In genomic region chrX:9273377-9274002, GRCm38 (mm10) we compare ENCODE assay signal across 8 mouse cellular contexts. TPM values are rescaled to one million over a fixed set of nuclear protein-coding genes. Genes with fewer than 3 reads are reported as not detected.
A peak's percentile ranks its signal among the peaks of the same experiment; 100 is the strongest.
DNase-seq lines count a peak whose midpoint lies in the region; ATAC-seq and TF ChIP-seq lines count a peak whose summit lies in the region.

No protein-coding gene starts in this region.

- TF ChIP-seq CTCF in kidney, adult 2 months (conservative IDR thresholded peaks at IDR 0.05; ENCODE audit: insufficient read depth, insufficient read length, low read depth, low read length): no peak
- no peak for TF ChIP-seq CTCF in cortical plate, adult 2 months (IDR thresholded peaks at IDR 0.05; ENCODE audit: extremely low read depth, insufficient read depth, low read length)
- TF ChIP-seq CTCF in hindbrain, postnatal 0 days (IDR thresholded peaks at IDR 0.05; ENCODE audit: low read depth): no peak

- intact Hi-C loops in left cerebral cortex, postnatal 25 days (cut with DNase I): no loop called here

- no peak for ATAC-seq in hindbrain, postnatal 0 days
- no peak for ATAC-seq in midbrain, embryonic 15.5 days (replicated peaks)
- no peak for ATAC-seq in CD4-positive, CD25-positive, alpha-beta regulatory T cell, adult 4 months

- H3K4me1 ChIP-seq in kidney, adult 2 months (ENCODE audit: control insufficient read depth, insufficient read depth, low read length): no peaks in the 10 kb centered on the region
- no peaks in the 10 kb centered on the region for H3K4me1 ChIP-seq in cortical plate, adult 2 months (ENCODE audit: control insufficient read depth, insufficient read depth, low read length)
- H3K4me1 ChIP-seq in hindbrain, postnatal 0 days (ENCODE audit: insufficient read depth, low read length): no peaks in the 10 kb centered on the region
- no peaks in the 10 kb centered on the region for H3K4me1 ChIP-seq in midbrain, embryonic 15.5 days

- H3K9me3 ChIP-seq in hindbrain, postnatal 0 days (ENCODE audit: low read length): no peaks in the 10 kb centered on the region
- H3K9me3 ChIP-seq in midbrain, embryonic 15.5 days: no peaks in the 10 kb centered on the region

- TF ChIP-seq POLR2A in kidney, adult 2 months (IDR thresholded peaks at IDR 0.05; ENCODE audit: low read depth, low read length): no peak
- no peak for TF ChIP-seq POLR2A in cortical plate, adult 2 months (IDR thresholded peaks at IDR 0.05; ENCODE audit: extremely low read depth, insufficient read depth, low read length)

- peak overlapping the region; percentile 52 for H3K4me2 ChIP-seq in hindbrain, postnatal 0 days (ENCODE audit: low read depth, low read length)
- H3K4me2 ChIP-seq in midbrain, embryonic 15.5 days: peak overlapping the region; percentile 46

- DNase-seq in kidney, adult 2 months: no peak
- no peak for DNase-seq in kidney, postnatal 14 days
- DNase-seq in hindbrain, postnatal 0 days (ENCODE audit: low spot score): no peak
- no peak for DNase-seq in left cerebral cortex, postnatal 25 days (ENCODE audit: low spot score in 2 of 2)
- no peak for DNase-seq in adrenal gland, adult 2 months

- H3K27me3 ChIP-seq in kidney, adult 2 months (replicated peaks; ENCODE audit: control insufficient read depth, insufficient read depth, low read length): no peaks in the 10 kb centered on the region
- H3K27me3 ChIP-seq in hindbrain, postnatal 0 days (ENCODE audit: insufficient read depth, low read length): no peaks in the 10 kb centered on the region
- H3K27me3 ChIP-seq in midbrain, embryonic 15.5 days (replicated peaks): no peaks in the 10 kb centered on the region

- H3K36me3 ChIP-seq in kidney, adult 2 months (ENCODE audit: control insufficient read depth, insufficient read depth, low read length): no peaks in the 10 kb centered on the region
- H3K36me3 ChIP-seq in hindbrain, postnatal 0 days (ENCODE audit: insufficient read depth, low read length): no peaks in the 10 kb centered on the region
- H3K36me3 ChIP-seq in midbrain, embryonic 15.5 days (replicated peaks): no peaks in the 10 kb centered on the region

- peak overlapping the region; percentile 71 for H3K4me3 ChIP-seq in kidney, adult 2 months (ENCODE audit: insufficient read depth, low read depth, low read length)
- peak overlapping the region; percentile 56 for H3K4me3 ChIP-seq in cortical plate, adult 2 months (ENCODE audit: insufficient read depth, low read length)
- peak overlapping the region; percentile 51 for H3K4me3 ChIP-seq in hindbrain, postnatal 0 days (ENCODE audit: low read length)
- H3K4me3 ChIP-seq in midbrain, embryonic 15.5 days: peak overlapping the region; percentile 56

- 61% methylated on average over 12 of the region's 12 CpGs for WGBS in kidney, adult 2 months
- WGBS in hindbrain, postnatal 0 days: 55% methylated on average over 12 of the region's 12 CpGs
- WGBS in midbrain, embryonic 15.5 days: 61% methylated on average over 12 of the region's 12 CpGs

- H3K27ac ChIP-seq in kidney, adult 2 months (ENCODE audit: insufficient read depth, low read depth, low read length): no peak overlapping the region
- H3K27ac ChIP-seq in cortical plate, adult 2 months (ENCODE audit: insufficient read depth, low read length): no peak overlapping the region
- H3K27ac ChIP-seq in hindbrain, postnatal 0 days: no peak overlapping the region
- no peak overlapping the region for H3K27ac ChIP-seq in midbrain, embryonic 15.5 days

- H3K9ac ChIP-seq in hindbrain, postnatal 0 days (replicated peaks; ENCODE audit: low read length): peak overlapping the region; percentile 59
- peak overlapping the region; percentile 58 for H3K9ac ChIP-seq in midbrain, embryonic 15.5 days

RNA-seq across cellular contexts. Expression of gene Xk, which starts 0.9 kb away (rescaled TPM):
- 0.28 and 0.37 TPM in 2 replicates for polyA plus RNA-seq in kidney, adult 2 months (2012; rRNA removed)
- polyA plus RNA-seq in cortical plate, adult 2 months (2012; rRNA removed): 8.7 TPM in 2 replicates
- 6.6 and 6.7 TPM in 2 replicates for total RNA-seq in hindbrain, postnatal 0 days (2014; rRNA removed)
- polyA plus RNA-seq in hindbrain, postnatal 0 days (2015; fragmentation: Nextera tagmentation; extraction: Ambion mirVana): 3.7 and 4.6 TPM in 2 replicates
- polyA plus RNA-seq in midbrain, embryonic 15.5 days (2015; fragmentation: Nextera tagmentation; extraction: Ambion mirVana): 4.0 and 4.2 TPM in 2 replicates
- 10 to 100 TPM; 13.4 to 14.3 TPM for total RNA-seq in left cerebral cortex, postnatal 25 days (2021)
- total RNA-seq in adrenal gland, adult 2 months (2021): 1 to 10 TPM; 1.7 to 1.9 TPM
- 0.62 and 0.66 TPM in 2 replicates for polyA plus RNA-seq in adrenal gland, adult 2 months (2012; rRNA removed)
- polyA plus RNA-seq in CD4-positive, CD25-positive, alpha-beta regulatory T cell, adult 4 months (2017; shearing (Covaris generic)): 1 to 10 TPM in 1 of 2 experiments, under 1 TPM in 1; 0.86 to 1.5 TPM

RNA-seq across cellular contexts. Expression of gene H2al1m, which starts 10.1 kb away (rescaled TPM):
- polyA plus RNA-seq in kidney, adult 2 months (2012; rRNA removed): not detected in 2 replicates
- 0.40 and 0.42 TPM in 2 replicates for polyA plus RNA-seq in cortical plate, adult 2 months (2012; rRNA removed)
- total RNA-seq in hindbrain, postnatal 0 days (2014; rRNA removed): not detected in 2 replicates
- polyA plus RNA-seq in hindbrain, postnatal 0 days (2015; fragmentation: Nextera tagmentation; extraction: Ambion mirVana): not detected in 2 replicates
- polyA plus RNA-seq in midbrain, embryonic 15.5 days (2015; fragmentation: Nextera tagmentation; extraction: Ambion mirVana): 0.81 TPM in 1 of 2 replicates, not detected in the other
- total RNA-seq in left cerebral cortex, postnatal 25 days (2021): not detected
- total RNA-seq in adrenal gland, adult 2 months (2021): not detected
- polyA plus RNA-seq in adrenal gland, adult 2 months (2012; rRNA removed): 0.31 TPM in 1 of 2 replicates, not detected in the other
- polyA plus RNA-seq in CD4-positive, CD25-positive, alpha-beta regulatory T cell, adult 4 months (2017; shearing (Covaris generic)): under 1 TPM in 1 of 2 experiments, not detected in 1; 0.85 TPM

RNA-seq across cellular contexts. Expression of gene Gm14862, which starts 16.8 kb away (rescaled TPM):
- polyA plus RNA-seq in kidney, adult 2 months (2012; rRNA removed): not detected in 2 replicates
- not detected in 2 replicates for polyA plus RNA-seq in cortical plate, adult 2 months (2012; rRNA removed)
- not detected in 2 replicates for total RNA-seq in hindbrain, postnatal 0 days (2014; rRNA removed)
- polyA plus RNA-seq in hindbrain, postnatal 0 days (2015; fragmentation: Nextera tagmentation; extraction: Ambion mirVana): not detected in 2 replicates
- polyA plus RNA-seq in midbrain, embryonic 15.5 days (2015; fragmentation: Nextera tagmentation; extraction: Ambion mirVana): not detected in 2 replicates
- not detected for total RNA-seq in left cerebral cortex, postnatal 25 days (2021)
- total RNA-seq in adrenal gland, adult 2 months (2021): not detected
- not detected in 2 replicates for polyA plus RNA-seq in adrenal gland, adult 2 months (2012; rRNA removed)
- 1 to 10 TPM in 1 of 2 experiments, under 1 TPM in 1; 0.38 to 1.2 TPM for polyA plus RNA-seq in CD4-positive, CD25-positive, alpha-beta regulatory T cell, adult 4 months (2017; shearing (Covaris generic))
